Mouse (Mus musculus): ENCODE measurements around the gene Fosl1. TPM values are rescaled to one million over a fixed set of nuclear protein-coding genes. Genes with fewer than 3 reads are reported as not detected.

Fosl1 gene
- polyA plus RNA-seq, 1 experiment from 2014 or later = not detected

GRCm38 (mm10) chr19:5410641-5411040 is 36.7 kb upstream of the Fosl1 start:
- WGBS = 85% methylated on average over 5 of the region's 5 CpGs

GRCm38 (mm10) chr19:5411961-5412360 is 35.4 kb upstream of the Fosl1 start:
- Histone ChIP-seq H3K4me3 (ENCODE audit: low read length) (no peak overlapping the region), H3K27ac (ENCODE audit: low read depth, low read length) (no peak overlapping the region), H3K27me3 (ENCODE audit: control insufficient read depth, insufficient read depth, low read length) (no peaks in the 10 kb centered on the region), H3K9ac (ENCODE audit: low read depth, low read length) (no peak overlapping the region), H3K9me3 (ENCODE audit: control insufficient read depth, low read length) (no peaks in the 10 kb centered on the region), H3K4me2 (replicated peaks; ENCODE audit: low read depth, low read length) (no peak overlapping the region), H3K36me3 (ENCODE audit: control insufficient read depth, insufficient read depth, low read length) (0 out of 2 replicates have a peak, but pooled peaks cover 4% of the 10 kb centered on the region), H3K4me1 (ENCODE audit: control insufficient read depth, insufficient read depth, low read length) (0 out of 2 replicates have a peak, but pooled peaks cover 3% of the 10 kb centered on the region)
- ATAC-seq (ENCODE audit: low FRiP score, low TSS enrichment) = no peak
- WGBS = 65% methylated on average over 5 of the region's 5 CpGs

More at GRCm38 (mm10) chr19:5410641-5411040, 36.7 kb upstream of the Fosl1 start:
- Histone ChIP-seq H3K27me3 (ENCODE audit: control insufficient read depth, insufficient read depth, low read length) (no peaks in the 10 kb centered on the region), H3K4me2 (replicated peaks; ENCODE audit: low read depth, low read length) (no peak overlapping the region), H3K4me1 (ENCODE audit: control insufficient read depth, insufficient read depth, low read length) (0 out of 2 replicates have a peak, but pooled peaks cover 3% of the 10 kb centered on the region), H3K4me3 (ENCODE audit: low read length) (no peak overlapping the region), H3K36me3 (ENCODE audit: control insufficient read depth, insufficient read depth, low read length) (0 out of 2 replicates have a peak, but pooled peaks cover 4% of the 10 kb centered on the region), H3K9me3 (ENCODE audit: control insufficient read depth, low read length) (no peaks in the 10 kb centered on the region), H3K27ac (ENCODE audit: low read depth, low read length) (no peak overlapping the region), H3K9ac (ENCODE audit: low read depth, low read length) (no peak overlapping the region)
- ATAC-seq (ENCODE audit: low FRiP score, low TSS enrichment) = no peak

- Histone ChIP-seq H3K36me3 (ENCODE audit: control insufficient read depth, insufficient read depth, low read length) (0 out of 2 replicates have a peak, but pooled peaks cover 2% of the 10 kb centered on the region), H3K27ac (ENCODE audit: low read depth, low read length) (no peak overlapping the region), H3K4me2 (replicated peaks; ENCODE audit: low read depth, low read length) (no peak overlapping the region), H3K4me1 (ENCODE audit: control insufficient read depth, insufficient read depth, low read length) (no peaks in the 10 kb centered on the region), H3K27me3 (ENCODE audit: control insufficient read depth, insufficient read depth, low read length) (no peaks in the 10 kb centered on the region), H3K9ac (ENCODE audit: low read depth, low read length) (no peak overlapping the region), H3K9me3 (ENCODE audit: control insufficient read depth, low read length) (no peaks in the 10 kb centered on the region), H3K4me3 (ENCODE audit: low read length) (no peak overlapping the region)
- ATAC-seq (ENCODE audit: low FRiP score, low TSS enrichment) = no peak
- WGBS = 81% methylated on average over 4 of the region's 4 CpGs
Observed at GRCm38 (mm10) chr19:5413840-5414239, 33.5 kb upstream of the Fosl1 start.

GRCm38 (mm10) chr19:5414534-5414957 is 32.8 kb upstream of the Fosl1 start:
- no peaks in the 10 kb centered on the region for H3K27me3 ChIP-seq (ENCODE audit: control insufficient read depth, insufficient read depth, low read length)
- ATAC-seq (ENCODE audit: low FRiP score, low TSS enrichment) = no peak
- no peak overlapping the region for H3K9ac ChIP-seq (ENCODE audit: low read depth, low read length)
- no peak overlapping the region for H3K4me3 ChIP-seq (ENCODE audit: low read length)
- no peaks in the 10 kb centered on the region for H3K4me1 ChIP-seq (ENCODE audit: control insufficient read depth, insufficient read depth, low read length)
- no peaks in the 10 kb centered on the region for H3K9me3 ChIP-seq (ENCODE audit: control insufficient read depth, low read length)
- H3K27ac ChIP-seq (ENCODE audit: low read depth, low read length) = no peak overlapping the region
- H3K4me2 ChIP-seq (replicated peaks; ENCODE audit: low read depth, low read length) = no peak overlapping the region
- no peaks in the 10 kb centered on the region for H3K36me3 ChIP-seq (ENCODE audit: control insufficient read depth, insufficient read depth, low read length)
- 50% methylated on average over 2 of the region's 2 CpGs for WGBS

- Histone ChIP-seq H3K9ac (ENCODE audit: low read depth, low read length) (no peak overlapping the region), H3K27ac (ENCODE audit: low read depth, low read length) (no peak overlapping the region), H3K36me3 (ENCODE audit: control insufficient read depth, insufficient read depth, low read length) (peaks cover 25% of the 10 kb centered on the region), H3K9me3 (ENCODE audit: control insufficient read depth, low read length) (no peaks in the 10 kb centered on the region), H3K4me2 (replicated peaks; ENCODE audit: low read depth, low read length) (no peak overlapping the region), H3K4me1 (ENCODE audit: control insufficient read depth, insufficient read depth, low read length) (peaks cover 12% of the 10 kb centered on the region), H3K4me3 (ENCODE audit: low read length) (no peak overlapping the region), H3K27me3 (ENCODE audit: control insufficient read depth, insufficient read depth, low read length) (no peaks in the 10 kb centered on the region)
- WGBS = 95% methylated on average over 8 of the region's 8 CpGs
- ATAC-seq (ENCODE audit: low FRiP score, low TSS enrichment) = no peak
Observed at GRCm38 (mm10) chr19:5418750-5419466, 28.4 kb upstream of the Fosl1 start.

- H3K4me3 ChIP-seq (ENCODE audit: low read length) = no peak overlapping the region
- ATAC-seq (ENCODE audit: low FRiP score, low TSS enrichment) = no peak
- no peak overlapping the region for H3K4me2 ChIP-seq (replicated peaks; ENCODE audit: low read depth, low read length)
- peaks cover 25% of the 10 kb centered on the region for H3K36me3 ChIP-seq (ENCODE audit: control insufficient read depth, insufficient read depth, low read length)
- no peaks in the 10 kb centered on the region for H3K9me3 ChIP-seq (ENCODE audit: control insufficient read depth, low read length)
- no peak overlapping the region for H3K27ac ChIP-seq (ENCODE audit: low read depth, low read length)
- WGBS = 90% methylated on average over 9 of the region's 9 CpGs
- H3K4me1 ChIP-seq (ENCODE audit: control insufficient read depth, insufficient read depth, low read length) = peaks cover 13% of the 10 kb centered on the region
- no peak overlapping the region for H3K9ac ChIP-seq (ENCODE audit: low read depth, low read length)
- H3K27me3 ChIP-seq (ENCODE audit: control insufficient read depth, insufficient read depth, low read length) = no peaks in the 10 kb centered on the region
Observed at GRCm38 (mm10) chr19:5419630-5420029, 27.7 kb upstream of the Fosl1 start.

GRCm38 (mm10) chr19:5420579-5420978 is 26.8 kb upstream of the Fosl1 start:
- peaks cover 13% of the 10 kb centered on the region for H3K4me1 ChIP-seq (ENCODE audit: control insufficient read depth, insufficient read depth, low read length)
- 93% methylated on average over 6 of the region's 6 CpGs for WGBS
- H3K36me3 ChIP-seq (ENCODE audit: control insufficient read depth, insufficient read depth, low read length) = peaks cover 25% of the 10 kb centered on the region
- no peak overlapping the region for H3K27ac ChIP-seq (ENCODE audit: low read depth, low read length)
- no peak overlapping the region for H3K4me3 ChIP-seq (ENCODE audit: low read length)
- ATAC-seq (ENCODE audit: low FRiP score, low TSS enrichment) = no peak
- no peak overlapping the region for H3K9ac ChIP-seq (ENCODE audit: low read depth, low read length)
- no peak overlapping the region for H3K4me2 ChIP-seq (replicated peaks; ENCODE audit: low read depth, low read length)
- H3K27me3 ChIP-seq (ENCODE audit: control insufficient read depth, insufficient read depth, low read length) = no peaks in the 10 kb centered on the region
- H3K9me3 ChIP-seq (ENCODE audit: control insufficient read depth, low read length) = no peaks in the 10 kb centered on the region

GRCm38 (mm10) chr19:5421784-5422183 is 25.6 kb upstream of the Fosl1 start:
- H3K9me3 ChIP-seq (ENCODE audit: control insufficient read depth, low read length) = no peaks in the 10 kb centered on the region
- H3K4me2 ChIP-seq (replicated peaks; ENCODE audit: low read depth, low read length) = no peak overlapping the region
- no peak overlapping the region for H3K4me3 ChIP-seq (ENCODE audit: low read length)
- H3K27ac ChIP-seq (ENCODE audit: low read depth, low read length) = no peak overlapping the region
- WGBS = 85% methylated on average over 5 of the region's 5 CpGs
- no peak for ATAC-seq (ENCODE audit: low FRiP score, low TSS enrichment)
- no peaks in the 10 kb centered on the region for H3K27me3 ChIP-seq (ENCODE audit: control insufficient read depth, insufficient read depth, low read length)
- H3K36me3 ChIP-seq (ENCODE audit: control insufficient read depth, insufficient read depth, low read length) = peaks cover 34% of the 10 kb centered on the region
- H3K9ac ChIP-seq (ENCODE audit: low read depth, low read length) = no peak overlapping the region
- H3K4me1 ChIP-seq (ENCODE audit: control insufficient read depth, insufficient read depth, low read length) = peaks cover 25% of the 10 kb centered on the region

GRCm38 (mm10) chr19:5422267-5422666 is 25.1 kb upstream of the Fosl1 start:
- 80% methylated on average over 10 of the region's 10 CpGs for WGBS
- H3K9ac ChIP-seq (ENCODE audit: low read depth, low read length) = no peak overlapping the region
- no peak overlapping the region for H3K4me3 ChIP-seq (ENCODE audit: low read length)

More at GRCm38 (mm10) chr19:5422267-5422666, 25.1 kb upstream of the Fosl1 start:
- Histone ChIP-seq H3K4me1 (ENCODE audit: control insufficient read depth, insufficient read depth, low read length) (peaks cover 25% of the 10 kb centered on the region), H3K9me3 (ENCODE audit: control insufficient read depth, low read length) (no peaks in the 10 kb centered on the region), H3K27me3 (ENCODE audit: control insufficient read depth, insufficient read depth, low read length) (no peaks in the 10 kb centered on the region), H3K27ac (ENCODE audit: low read depth, low read length) (no peak overlapping the region), H3K4me2 (replicated peaks; ENCODE audit: low read depth, low read length) (no peak overlapping the region), H3K36me3 (ENCODE audit: control insufficient read depth, insufficient read depth, low read length) (peaks cover 39% of the 10 kb centered on the region)
- no peak for ATAC-seq (ENCODE audit: low FRiP score, low TSS enrichment)

Data from kidney, embryonic 14.5 days (tissue).